Mouse (Mus musculus) C2C12 (cell line): ENCODE results near the gene Arl13b.

Experiments used
- CEBPB ChIP-seq: IDR thresholded peaks from one replicate; pipeline ENCODE4 v1.6.1; 2011; ENCODE audit warnings: low read depth, mild to moderate bottlenecking, control low read depth, moderate library complexity
- MAX ChIP-seq: IDR thresholded peaks from one replicate; pipeline ENCODE4 v1.6.1; 2011; ENCODE audit warnings: mild to moderate bottlenecking, control low read depth
- USF1 ChIP-seq: IDR thresholded peaks from one replicate; pipeline ENCODE4 v1.6.1; 2011; ENCODE audit warnings: low read depth, mild to moderate bottlenecking, control low read depth, moderate library complexity

DNA sequence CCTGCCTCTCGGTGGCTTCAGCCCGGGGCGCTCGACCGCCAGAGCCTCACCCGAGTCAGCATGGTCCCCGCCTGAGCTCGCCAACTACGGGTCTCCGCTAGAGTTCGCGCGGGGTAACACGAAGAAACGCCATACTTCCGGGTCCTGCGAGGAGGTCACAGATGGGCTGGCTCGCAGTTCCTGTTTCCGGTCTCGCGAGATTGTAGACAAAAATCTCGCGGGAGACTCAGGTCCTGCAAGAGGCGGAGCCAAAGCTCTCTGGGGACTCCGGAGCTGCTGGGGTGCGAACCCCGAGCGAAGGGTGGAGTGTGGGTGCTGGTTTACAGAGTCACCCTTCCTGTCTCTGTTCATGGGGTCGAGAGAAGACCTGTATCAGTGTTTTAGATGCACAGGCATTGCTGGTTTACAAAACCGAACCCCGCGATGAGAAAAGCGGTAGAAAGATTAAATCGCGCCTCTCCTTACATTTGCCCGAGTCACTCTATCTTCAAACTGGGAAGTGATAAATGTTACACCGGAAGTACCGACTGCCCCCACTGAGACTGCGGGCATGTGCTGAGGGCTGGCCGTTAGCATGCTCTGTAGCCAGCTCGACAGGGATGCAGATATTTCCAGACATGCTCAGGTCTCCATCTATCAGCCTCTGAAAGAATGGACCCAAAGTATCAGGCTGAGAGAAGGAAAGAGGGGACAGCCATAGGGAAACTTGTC, 60.1 kb downstream of the Arl13b start, which contains the start of gene Nsun3:
- peak; percentile 30 for TF ChIP-seq MAX
- TF ChIP-seq CEBPB, result no peak
- no peak for TF ChIP-seq USF1
